Mouse (Mus musculus): Measurements from ENCODE around the gene Pax2. TPM values are rescaled to one million over a fixed set of nuclear protein-coding genes. Genes with fewer than 3 reads are reported as not detected.

Pax2 gene
- total RNA-seq (2021), result not detected

- intact Hi-C loops (cut with DNase I), result loop anchor here (2.0 kb wide), 2 partner anchors 131 to 173 kb away; no protein-coding TSS in a partner anchor
- peak; percentile 48 to 55 for DNase-seq
These were observed at the start of gene Pax2 for GRCm38 (mm10) chr19:44755693-44756420. Gene Pax2 (plus strand): TSS chr19:44756045.

GRCm38 (mm10) chr19:44708885-44709284 lies 47.0 kb upstream of the Pax2 start:
- DNase-seq, result peak; percentile 9 to 36
- intact Hi-C loops (cut with DNase I), result no loop called here

- DNase-seq, result no peak
- intact Hi-C loops (cut with DNase I), result no loop called here
These were observed 38.9 kb upstream of the Pax2 start for GRCm38 (mm10) chr19:44716731-44717600.

GRCm38 (mm10) chr19:44719292-44720193 lies 36.3 kb upstream of the Pax2 start:
- no peak for DNase-seq
- intact Hi-C loops (cut with DNase I), result no loop called here

DNA sequence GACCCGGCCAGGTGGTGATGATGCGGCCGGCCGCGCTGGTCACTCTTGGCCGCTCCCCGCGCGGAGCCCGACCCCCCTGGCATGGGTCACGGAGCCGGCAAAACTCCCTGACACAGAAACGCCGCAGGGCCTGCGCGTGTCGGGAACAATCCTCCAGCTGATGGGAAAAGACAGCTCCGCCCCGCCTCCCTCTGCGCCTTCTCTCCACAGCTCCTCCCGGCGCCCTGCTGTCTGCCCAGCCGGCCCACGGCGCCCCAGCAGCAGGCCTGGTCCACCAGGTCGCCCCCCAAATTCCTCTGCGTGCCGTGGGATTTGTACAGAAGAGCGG lies 35.7 kb upstream of the Pax2 start:
- intact Hi-C loops (cut with DNase I), result no loop called here
- DNase-seq, result no peak

GRCm38 (mm10) chr19:44723611-44724440 lies 32.0 kb upstream of the Pax2 start:
- intact Hi-C loops (cut with DNase I), result no loop called here
- no peak for DNase-seq

GRCm38 (mm10) chr19:44725951-44726791 lies 29.7 kb upstream of the Pax2 start:
- DNase-seq, result peak; percentile 32 to 57
- intact Hi-C loops (cut with DNase I), result no loop called here

GRCm38 (mm10) chr19:44734116-44734515 lies 21.7 kb upstream of the Pax2 start:
- intact Hi-C loops (cut with DNase I), result no loop called here

DNA sequence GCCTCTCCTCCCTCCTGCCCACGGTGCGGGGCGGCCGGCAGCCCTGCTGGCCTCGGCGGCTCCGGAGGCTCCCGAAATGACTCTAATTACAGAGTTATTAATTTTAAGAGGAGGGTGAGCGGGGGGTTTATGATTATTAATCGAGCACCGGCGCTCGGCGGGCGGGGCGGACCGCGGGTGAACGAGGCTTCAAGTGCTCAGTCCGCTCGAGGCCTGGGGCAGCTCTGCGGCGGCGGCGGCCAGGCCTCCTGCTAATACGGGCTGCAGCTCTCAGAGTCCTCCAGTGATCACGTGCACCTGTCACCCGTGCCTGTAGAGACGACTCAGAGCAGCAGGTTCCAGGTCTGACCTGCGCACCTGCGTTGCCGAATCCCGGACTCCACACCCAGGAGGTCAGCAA lies 21.2 kb upstream of the Pax2 start:
- intact Hi-C loops (cut with DNase I), result no loop called here
- no peak for DNase-seq

More at GRCm38 (mm10) chr19:44734116-44734515, 21.7 kb upstream of the Pax2 start:
- DNase-seq, result no peak

DNA sequence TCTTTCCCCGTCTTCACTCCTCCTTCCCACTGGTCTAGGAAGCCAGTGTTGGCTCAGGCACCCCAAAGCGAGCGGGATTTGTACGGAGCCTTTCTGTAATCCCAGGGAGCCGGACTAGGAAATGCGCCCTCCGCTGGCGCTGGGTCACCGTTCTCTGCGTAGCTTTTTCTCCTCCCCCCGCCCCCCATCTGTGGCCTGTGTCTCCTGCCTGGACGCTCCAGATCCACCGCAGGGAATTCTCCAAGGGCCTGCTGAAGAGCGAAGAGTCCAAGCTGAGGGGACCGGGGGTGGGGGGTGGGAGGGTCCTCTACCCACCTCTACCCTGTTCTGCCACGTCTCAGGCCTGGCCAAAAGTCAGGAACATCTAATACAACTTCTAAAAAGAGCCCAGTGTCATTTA lies 15.5 kb upstream of the Pax2 start:
- no peak for DNase-seq
- intact Hi-C loops (cut with DNase I), result loop anchor here (5.0 kb wide), 1 partner anchor 58 kb away; no protein-coding TSS in a partner anchor

DNA sequence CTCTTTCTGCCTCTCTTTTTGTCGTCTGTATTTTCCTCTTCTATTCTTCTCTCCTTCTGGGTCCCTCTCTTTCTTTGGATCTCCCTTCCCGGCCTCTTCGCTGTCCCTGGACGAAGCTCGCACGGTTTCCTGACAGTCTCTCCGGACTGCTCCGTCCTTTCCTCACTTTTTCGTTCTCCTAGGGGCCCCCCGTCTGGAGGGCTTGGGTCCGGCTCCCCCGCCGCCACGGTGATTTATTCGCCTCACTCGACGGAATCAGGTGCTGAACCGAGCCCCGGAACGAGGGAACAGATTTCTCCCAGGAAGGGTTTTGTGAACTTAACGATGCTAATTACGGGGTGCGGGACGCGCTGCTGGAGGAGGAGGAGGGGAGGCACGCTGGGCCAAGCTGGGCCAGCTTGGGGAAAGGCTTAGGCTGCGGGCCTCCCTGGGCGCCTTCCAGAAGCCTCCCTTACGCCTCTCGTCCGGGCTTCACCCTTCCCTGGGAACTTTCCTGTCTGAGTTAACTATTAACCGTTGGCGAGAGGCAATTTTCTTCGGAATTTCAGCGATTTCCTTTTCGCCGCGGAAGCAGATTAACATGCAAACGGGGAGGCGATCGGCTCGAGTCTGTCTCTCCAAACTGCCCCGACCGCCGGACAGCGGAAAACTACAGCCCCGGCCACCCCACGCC lies 14.6 kb upstream of the Pax2 start:
- peak in 1 of 2 experiments; percentile 33 for DNase-seq
- intact Hi-C loops (cut with DNase I), result loop anchor here (5.0 kb wide), 1 partner anchor 59 kb away; no protein-coding TSS in a partner anchor

DNA sequence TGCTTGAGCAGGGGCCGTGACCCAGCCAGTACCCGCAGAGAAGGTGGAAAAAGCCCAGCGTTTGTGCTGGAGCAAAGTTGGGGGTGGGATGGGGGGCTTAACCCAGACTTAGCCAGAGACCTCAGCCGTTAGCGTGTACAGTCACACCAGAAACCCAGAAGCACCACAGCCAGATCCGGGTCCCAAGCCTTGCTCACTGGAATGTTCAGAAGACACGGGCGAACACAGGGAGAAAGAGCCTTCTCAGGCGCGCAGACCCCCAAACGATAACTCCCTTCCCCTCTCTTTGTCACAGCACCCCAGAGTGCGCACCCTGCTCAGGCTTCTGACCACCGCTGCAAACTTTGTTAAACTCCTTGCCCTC lies 14.1 kb upstream of the Pax2 start:
- intact Hi-C loops (cut with DNase I), result loop anchor here (5.0 kb wide), 1 partner anchor 59 kb away; no protein-coding TSS in a partner anchor
- no peak for DNase-seq

GRCm38 (mm10) chr19:44742131-44743020 lies 13.5 kb upstream of the Pax2 start:
- no peak for DNase-seq
- intact Hi-C loops (cut with DNase I), result loop anchor here (5.0 kb wide), 1 partner anchor 60 kb away; no protein-coding TSS in a partner anchor

DNA sequence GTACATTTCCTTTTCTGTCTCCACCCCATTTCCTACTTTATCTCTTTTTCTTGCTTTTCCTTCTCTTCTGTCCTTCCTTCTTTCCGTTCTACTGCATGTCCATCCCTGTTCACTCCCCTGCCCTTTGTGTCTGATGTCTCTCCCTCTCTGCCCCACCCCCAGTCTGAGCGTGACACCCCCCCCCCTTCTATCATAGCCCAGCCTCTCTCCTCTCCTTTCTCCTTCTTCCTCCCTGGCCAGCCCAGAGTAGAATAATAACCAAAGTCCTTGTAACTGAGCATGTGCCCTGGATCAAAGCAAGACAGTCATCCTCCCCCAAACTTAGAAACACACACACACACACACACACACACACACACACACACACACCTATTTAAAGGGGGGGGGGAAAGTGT lies 12.8 kb upstream of the Pax2 start:
- intact Hi-C loops (cut with DNase I), result loop anchor here (5.0 kb wide), 1 partner anchor 61 kb away; no protein-coding TSS in a partner anchor
- DNase-seq, result no peak

DNA sequence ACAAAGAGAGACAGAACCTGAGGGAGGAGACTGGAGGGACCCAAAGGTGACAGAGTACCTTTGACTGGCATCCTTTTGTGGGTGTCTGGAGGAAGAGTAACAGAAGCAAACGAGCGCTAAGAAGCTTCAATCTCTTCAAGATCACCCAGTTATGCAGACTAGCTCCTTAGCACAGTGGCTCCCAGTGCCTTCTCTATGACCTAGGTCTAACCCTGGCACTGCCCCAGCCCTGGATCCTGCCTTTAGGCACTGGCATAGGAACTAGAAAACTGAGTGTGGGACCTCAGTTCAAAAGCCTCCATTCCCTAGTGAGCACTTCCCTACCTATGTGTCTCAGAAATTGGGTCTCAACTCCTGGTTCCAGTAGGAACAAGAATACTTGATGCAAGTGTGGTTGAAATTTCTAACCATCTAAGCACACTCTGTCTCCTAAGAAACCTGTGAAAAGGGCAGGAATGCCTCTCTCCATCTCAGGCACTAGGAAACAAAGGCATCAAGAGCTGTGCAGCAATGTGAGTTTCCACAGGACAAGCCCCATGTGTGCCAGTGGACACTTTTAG lies 11.8 kb upstream of the Pax2 start:
- DNase-seq, result no peak
- intact Hi-C loops (cut with DNase I), result loop anchor here (5.0 kb wide), 1 partner anchor 62 kb away; no protein-coding TSS in a partner anchor

DNA sequence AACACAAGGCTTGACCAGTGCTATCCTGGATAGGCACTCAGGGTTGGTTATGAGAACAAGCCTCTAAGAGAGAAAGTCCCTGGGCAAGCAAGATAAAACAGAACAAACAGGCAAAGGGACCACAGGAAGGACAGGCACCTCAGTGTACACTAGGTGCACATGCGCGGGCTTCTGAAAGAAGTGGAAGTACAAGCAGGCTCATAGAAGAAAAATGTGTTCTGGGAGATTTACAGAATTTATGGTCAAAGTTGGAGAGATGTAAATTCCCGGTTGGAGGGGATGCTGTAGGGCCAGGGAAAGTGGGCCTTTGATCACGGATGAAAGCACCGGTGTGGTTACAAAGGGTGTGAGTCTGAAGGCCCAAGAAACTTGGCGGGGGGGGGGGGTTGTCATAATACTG lies 10.1 kb upstream of the Pax2 start:
- DNase-seq, result no peak
- intact Hi-C loops (cut with DNase I), result no loop called here

DNA sequence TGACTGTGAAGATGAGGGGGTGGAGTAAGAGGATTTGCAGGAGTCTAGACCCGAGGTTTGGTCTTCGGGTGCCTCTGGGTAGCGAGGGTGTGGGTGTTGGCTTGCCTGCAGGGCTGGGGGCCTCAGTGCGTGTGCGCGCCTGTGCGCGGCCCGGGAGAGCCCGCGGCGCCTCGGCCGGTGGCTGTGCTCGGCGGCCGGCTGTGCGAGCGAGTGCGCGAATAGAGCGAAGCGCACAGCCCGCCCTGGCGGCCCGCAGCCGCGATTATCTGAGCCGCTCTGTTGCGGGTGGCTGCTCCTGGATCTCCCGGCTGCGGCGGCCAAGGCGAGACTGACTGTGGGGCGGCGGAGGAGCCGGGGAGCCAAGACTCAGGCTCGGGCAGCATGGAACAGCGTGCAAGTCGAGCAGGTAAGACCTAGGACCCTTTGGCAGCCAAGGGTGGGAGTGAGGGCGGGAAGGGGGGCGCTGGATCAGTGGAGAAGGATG lies 9.3 kb upstream of the Pax2 start:
- intact Hi-C loops (cut with DNase I), result no loop called here

More for the DNA sequence above, 9.3 kb upstream of the Pax2 start:
- no peak for DNase-seq
